Mouse (Mus musculus): ENCODE results near the gene Zswim8.

Gene Zswim8

DNA sequence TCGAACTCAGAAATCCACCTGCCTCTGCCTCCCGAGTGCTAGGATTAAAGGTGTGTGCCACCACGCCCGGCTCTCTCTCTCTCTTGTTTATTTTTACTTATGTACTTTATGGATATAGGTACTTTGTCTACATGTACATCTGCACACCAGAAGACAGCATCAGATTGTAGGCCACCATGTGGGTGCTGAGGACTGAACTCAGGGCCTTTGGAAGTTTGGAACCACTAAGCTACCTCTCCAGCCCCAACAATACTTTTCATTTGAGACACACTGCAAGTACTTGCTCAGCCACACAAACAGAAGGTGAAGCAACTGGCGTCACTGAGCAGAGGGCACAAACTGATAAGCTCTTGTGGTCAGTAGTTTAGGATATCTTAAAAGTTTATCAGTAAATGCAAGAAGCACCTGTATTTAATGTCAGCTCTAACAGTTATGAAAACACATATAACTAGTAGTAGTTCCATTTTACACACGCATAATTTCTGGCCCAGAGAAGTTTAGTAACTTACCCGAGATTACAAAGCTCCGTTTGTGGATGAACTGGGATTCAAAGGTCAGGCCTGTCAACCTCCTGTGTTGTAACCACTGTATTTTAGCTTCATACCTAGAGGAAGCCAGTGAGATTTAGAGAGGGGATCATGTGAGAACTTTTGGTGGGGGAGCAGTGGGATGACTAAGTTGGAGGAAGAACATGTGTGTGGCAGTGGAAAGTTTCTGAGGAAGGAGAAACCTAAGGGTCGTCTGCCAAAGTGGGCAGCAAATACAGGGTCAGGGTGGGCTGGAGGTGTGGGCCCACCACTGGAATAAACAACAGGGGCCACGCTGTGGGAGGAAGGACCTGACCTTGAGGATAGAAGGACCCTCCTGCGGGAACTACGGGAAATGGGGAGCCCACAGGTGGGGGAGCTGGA, 25.9 kb downstream of the Zswim8 start:
- DNase-seq (ENCODE audit: low read depth) = peak; percentile 68

DNA sequence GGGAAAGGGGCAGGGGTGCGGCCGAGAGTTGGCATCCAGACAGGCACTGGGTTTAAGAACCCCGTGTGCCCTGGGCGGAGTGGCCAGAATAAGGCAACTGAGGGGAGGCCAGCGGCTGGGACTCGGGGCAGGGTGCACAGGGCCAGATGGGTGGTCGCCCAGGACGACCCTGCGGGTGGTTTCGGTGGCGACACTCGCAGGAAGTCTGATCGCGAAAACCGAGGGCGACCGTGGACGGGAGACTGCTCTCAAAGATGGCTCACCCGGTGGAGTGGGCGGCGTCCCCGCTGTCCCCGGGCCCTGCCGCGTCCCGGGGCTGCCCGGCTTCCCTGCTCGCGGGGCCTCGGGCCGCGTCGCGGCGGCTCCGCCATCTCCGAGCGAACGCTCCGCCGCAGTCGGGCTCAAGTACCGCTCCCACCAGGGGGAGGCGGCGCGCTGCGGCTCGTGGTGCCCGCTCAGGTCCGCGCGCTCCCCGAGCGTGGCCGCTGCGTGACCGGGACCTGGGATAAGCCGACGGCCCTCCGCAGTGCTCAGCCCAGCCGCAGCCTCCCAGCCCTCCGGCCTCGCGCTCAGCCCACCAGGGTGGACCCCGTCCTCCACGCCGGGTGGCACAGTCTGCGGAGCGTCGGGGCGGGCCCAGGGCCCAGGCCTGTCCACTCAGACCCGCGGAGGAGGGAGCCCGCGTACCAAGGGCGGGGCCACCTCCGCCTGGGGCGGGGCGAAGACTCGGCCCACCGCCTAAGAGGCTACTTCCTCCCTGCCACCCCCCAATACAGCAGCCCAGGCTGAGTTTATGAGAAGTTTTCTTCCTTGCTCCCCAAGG, 26.8 kb downstream of the Zswim8 start, which contains the start of gene Ndst2:
Ndst2 (minus strand) TSS at position 611 of the 823 bp plus-strand sequence.
- peak; percentile 75 for DNase-seq (ENCODE audit: low read depth)

DNA sequence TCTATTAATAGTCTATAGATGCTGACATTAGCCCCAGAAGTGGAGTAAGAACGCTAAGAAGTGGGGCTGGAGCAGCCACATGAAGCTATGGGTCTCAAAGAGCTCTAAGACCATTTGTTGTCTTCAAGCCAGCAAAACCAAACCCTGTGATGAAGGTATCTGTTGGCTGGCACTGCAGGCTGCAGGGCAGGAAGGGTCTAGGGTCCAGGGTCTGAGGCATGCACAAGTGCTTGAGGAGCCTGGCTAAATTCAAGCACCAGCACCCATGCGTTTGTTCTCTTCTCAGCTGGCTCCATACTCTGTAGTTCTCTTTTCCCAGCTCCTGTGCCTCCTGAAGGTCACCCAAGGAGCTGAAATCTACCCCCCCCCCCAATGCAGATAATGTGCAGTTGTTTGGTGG, 27.7 kb downstream of the Zswim8 start:
- DNase-seq (ENCODE audit: low read depth) = no peak

DNA sequence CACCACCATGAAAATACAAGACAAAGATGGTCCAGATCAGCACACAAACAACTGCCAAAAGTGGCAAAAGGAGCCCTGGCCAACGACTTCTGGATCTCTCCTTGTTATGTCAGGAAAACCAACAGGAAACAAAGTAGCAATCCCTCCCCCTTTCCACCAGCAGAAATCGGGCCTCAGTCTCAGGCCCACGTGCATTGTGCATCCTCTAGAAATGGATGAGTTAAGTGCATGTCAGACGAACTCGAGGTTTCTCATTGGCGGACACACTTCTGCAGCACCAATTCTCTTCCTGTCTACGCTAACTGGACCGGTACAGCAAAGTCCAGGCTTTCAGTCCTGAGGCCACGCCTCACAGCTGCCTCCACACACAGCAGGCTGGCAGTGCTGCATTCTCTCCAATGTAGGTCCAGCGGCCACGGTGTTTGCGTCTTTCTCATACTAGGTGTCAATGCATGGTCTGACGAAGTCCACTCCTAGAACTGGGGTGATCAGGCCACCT, 28.6 kb downstream of the Zswim8 start:
- no peak for DNase-seq (ENCODE audit: low read depth)

DNA sequence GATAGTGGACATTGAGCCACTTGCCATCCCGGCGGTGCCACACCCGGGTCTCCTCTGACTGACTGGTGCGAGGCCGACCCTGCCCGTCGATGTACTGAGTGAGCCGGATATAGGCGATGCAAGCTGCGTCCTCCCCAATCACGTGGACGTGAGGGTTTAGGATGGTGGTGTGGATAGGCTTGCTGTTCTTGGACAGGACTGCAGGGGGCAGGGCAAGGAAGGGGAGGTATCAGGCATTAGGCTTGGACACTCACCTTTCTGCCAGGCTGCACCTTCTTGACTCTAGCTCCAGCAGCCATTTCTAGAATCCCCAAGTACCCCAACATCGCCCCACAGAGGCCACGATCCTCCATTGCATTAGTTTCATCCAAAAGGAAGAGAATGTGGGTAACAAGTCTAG, 30.0 kb downstream of the Zswim8 start:
- DNase-seq (ENCODE audit: low read depth) = peak; percentile 71

DNA sequence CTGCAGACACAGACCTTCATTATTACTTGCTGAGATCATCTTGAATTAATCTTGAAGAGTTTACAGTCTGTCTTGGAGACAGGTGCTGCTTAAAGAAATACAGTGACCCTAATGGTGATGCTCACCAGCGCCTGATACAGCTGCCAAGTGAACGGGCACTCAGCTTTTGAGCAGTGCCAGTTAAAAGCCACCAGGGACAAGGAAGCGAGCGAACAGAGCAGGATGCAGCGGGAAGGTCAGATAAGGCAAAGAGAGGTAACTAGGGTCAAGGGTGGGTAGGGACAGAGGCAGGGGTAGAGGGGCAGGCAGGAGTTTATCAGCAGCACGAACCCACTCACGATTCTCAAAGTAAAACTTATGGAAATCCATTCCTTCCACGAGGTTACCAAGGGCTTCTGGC, 31.2 kb downstream of the Zswim8 start:
- no peak for DNase-seq (ENCODE audit: low read depth)

DNA sequence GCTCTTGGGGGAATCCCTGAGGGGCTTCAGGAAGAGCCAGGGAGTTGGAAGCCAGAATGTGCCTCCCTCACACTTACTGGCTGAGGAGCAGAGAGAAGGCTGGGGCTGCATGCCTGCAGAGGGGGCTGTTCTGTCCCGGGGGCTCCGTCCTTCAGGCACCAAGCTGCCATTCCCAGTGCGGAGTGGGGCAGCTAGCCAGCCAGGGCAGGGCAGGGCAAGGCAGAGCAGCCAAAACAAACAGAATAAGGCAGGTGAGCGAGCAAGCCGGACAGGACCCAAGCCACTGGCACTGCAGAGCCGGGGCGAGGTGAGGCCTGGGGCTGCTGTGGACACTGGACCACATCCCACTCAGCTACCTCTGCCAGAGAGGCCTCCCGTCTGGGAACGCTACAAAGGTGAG, 33.9 kb downstream of the Zswim8 start:
- DNase-seq (ENCODE audit: low read depth) = no peak

DNA sequence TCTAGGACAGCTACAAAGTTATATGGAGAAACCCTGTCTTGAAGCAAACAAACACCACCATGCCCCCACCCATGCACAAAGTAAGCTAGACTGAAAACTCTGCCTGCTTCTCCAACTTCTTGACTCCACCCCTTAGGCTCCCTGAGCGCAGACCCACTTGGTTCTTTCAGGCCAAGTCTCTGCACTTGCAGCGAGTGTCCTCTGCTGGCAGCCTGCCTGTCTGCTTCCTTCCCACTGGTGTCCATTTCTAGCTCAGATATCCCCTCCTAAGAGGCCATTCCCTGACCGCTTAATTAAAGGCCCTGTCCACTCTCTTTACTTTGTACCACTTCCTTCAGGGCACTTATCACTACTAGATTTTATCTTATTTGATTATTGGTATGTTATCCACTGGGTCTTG, 36.3 kb downstream of the Zswim8 start:
- no peak for DNase-seq (ENCODE audit: low read depth)

DNA sequence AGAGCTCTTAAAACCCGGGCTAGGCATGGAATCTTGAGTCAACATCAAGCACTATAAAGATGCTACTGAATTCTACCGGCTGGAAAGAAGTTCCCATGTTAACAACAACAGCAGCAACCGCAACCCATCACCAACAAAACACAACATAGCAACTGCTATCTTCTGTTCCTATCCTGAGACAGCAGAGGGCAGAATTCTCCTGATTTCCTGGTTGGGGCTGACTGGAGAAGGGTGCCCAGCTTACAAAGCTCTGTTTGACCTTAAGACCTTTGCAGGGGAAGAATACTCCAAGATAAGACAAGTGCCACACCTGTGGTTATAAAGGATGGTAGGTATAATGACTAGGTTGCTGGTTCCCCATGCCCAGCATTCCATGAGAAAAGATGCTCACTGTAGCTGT, 39.6 kb downstream of the Zswim8 start:
- DNase-seq (ENCODE audit: low read depth) = no peak

DNA sequence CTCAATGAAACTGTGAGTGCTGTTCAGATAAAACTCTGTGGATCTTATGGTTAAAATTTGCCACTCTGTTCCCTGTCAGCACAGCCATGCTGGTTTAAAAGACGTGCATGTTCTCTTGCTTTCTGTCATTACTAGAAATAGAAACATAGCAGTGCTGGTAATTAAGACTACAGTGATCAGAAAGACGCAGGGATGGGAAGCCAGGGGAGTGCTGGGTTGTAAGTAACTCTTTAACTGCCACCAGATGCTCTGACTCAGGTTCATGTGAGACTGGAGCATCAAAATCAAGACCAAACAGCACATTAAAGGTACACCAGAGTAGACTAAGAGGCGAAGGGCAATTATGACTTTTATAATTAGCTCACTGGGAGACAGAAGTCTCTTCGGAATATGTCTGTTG, 41.0 kb downstream of the Zswim8 start:
- no peak for DNase-seq (ENCODE audit: low read depth)

DNA sequence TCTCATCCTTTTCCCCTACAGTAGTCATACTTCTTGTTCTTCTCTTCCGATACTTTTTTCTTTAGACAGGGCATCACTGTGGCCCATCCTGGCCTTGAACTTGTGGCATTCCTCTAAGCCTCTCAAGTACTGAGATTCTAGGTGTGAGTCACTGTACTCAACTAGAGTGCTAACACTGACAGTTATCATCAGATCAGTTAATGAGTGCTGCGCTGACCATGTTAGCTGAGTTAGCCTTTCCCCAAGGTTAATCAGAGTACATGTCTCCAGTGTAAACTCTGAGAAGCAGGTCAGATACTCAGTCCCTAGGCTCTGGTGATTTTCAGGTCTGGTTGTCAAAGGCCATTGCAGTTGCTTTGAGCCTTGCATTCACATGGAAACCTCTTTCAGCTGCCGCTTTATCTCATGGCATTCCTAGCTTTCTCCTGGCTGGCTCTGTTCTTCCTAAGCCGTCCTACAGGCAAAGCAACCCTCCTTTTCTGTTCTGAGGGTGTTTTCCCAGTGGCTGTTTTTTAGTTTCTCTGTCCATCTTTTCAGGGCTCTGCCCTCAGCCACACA, 42.2 kb downstream of the Zswim8 start:
- DNase-seq (ENCODE audit: low read depth) = no peak

DNA sequence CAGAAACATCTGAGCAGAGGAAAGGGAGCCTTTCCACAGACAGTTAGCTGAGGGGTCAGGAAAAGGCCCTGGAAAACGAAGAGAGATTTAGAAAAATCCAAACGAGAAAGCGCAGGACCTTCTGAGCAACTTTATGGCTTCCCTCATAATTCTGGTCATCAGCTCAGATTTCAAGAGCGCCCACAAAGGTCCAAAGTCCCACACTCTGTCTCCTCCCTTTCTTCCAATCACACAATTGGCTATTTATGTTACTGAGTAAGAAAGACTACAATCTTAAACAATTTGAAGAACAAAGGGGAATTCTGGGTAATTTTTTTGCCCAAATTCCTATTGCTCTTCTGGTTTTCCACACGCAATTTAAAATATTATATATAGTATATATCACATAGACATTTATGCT, 43.2 kb downstream of the Zswim8 start:
- DNase-seq (ENCODE audit: low read depth) = no peak

DNA sequence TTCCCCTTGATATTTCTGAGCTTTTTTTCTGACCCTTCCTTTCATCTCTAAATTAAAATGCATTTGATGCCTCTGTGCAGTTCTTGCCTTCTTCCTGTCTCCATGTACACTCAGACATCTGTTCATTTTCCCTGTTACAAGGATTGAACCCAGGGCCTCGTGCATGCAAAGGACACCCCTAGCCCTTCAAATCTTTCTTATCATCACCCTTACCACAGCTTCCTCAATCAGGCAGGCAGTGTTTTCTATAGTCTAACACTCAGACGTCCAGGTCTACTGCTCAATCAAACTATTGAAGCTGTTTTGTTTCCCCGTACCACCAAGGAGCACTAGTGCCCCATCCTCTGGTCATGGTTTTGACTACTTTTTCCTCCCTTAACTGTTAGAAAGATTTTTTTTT, 46.4 kb downstream of the Zswim8 start:
- no peak for DNase-seq (ENCODE audit: low read depth)

DNA sequence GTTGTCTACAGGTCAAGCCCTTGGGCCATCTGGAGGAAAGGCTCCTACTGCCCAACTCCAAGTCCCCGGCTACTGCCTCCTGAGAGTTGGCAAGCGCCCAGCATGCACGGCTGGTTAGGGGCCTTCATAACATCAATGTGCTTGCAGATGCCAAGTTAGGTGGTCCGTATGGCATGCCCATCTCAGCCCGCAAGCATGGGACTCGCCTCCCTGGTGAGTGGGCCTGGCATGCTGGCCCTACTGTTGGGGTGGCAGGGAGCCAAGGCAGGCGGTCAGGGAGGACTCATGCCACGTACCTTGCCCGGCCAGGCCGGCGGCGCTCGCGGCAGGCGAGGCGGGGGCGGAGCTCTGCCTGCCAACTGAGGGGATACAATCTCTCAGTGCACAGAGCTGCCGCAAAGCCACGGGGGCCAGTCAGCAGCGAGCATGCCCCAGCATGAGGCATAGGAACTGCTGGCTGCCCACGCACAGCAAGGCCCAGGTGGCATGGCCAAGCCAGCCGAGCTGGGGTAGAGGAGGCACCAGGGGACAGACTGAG, 50.1 kb downstream of the Zswim8 start:
- no peak for DNase-seq (ENCODE audit: low read depth)

DNA sequence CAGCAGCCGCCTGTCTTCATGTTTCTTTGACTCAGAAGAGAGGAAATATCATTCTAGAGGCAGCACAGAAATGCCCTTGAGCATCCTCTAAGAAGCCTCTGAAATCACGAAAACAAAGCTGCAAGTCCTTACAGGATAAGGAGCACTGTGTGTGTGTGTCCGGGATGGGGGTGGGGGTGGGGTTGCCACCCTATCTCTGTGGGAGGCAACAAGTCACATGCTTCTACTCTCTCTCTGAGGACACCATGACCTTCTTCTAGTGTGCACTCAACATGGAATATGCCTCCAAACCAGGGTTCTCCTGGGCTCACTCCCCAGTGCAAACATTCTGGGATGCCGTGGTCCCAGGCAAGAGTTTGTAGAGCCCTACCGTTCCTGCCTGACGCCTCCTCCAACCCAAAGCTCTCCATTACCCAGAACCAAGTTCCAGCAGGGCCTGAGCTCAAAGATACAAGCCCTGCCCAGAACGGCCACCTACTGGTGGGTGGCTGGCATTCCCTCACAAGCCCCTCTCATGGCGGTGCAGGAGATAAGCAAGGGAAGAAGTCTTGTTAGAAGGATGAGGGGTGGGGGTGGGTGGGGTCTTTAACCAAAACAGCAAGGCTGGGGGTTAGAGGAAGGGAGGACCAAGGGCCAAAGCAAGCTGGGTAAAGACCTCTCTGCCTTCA, 51.5 kb downstream of the Zswim8 start:
- DNase-seq (ENCODE audit: low read depth) = no peak

DNA sequence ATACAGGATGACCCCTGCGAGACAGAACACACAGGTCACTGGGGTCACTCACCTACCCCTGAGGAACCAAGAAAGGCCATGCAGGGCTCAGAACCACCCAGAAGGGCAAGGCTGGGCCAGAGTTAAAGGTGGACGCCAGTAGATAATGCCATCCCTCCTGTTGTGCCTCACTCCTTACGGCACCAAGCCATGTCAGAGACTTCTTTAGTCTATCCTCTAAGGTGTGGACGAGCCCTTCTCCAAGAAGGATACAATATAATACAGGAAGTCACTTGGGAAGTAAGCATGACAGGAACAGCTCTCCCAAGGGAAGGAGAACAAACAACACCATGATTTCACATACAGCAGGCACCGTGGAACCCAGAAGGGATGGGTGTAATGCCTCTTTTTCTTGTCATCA, 57.6 kb downstream of the Zswim8 start:
- DNase-seq (ENCODE audit: low read depth) = no peak

DNA sequence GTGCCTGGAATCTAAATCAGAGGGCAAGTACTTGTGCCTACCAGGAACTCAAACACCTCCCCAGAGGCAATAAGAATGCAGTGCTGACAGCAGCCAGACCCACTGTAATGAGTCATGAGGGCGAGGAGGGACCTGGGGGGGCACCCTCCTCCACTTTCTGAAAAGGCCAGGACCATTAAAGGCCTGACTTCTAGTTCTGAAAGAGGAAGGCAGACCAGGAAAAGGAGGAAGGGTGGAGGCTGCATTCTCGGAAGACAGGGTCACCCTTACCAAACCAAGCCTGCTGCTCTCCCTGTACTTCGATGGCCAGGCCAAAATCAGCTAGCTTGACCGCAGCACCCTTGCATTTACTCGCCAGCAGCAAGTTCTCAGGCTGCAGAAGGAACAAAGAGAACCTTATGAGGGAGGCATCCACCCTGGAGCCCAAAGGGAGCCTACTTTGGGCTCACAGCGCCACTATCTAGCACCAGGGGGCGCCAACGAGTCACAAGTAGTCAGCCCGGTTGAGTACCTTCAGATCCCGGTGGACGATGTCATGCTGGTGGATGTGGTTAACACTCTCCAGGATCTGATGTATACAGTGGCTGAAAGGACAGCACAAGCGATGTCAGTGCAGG, 58.4 kb downstream of the Zswim8 start:
- DNase-seq (ENCODE audit: low read depth) = peak; percentile 67

DNA sequence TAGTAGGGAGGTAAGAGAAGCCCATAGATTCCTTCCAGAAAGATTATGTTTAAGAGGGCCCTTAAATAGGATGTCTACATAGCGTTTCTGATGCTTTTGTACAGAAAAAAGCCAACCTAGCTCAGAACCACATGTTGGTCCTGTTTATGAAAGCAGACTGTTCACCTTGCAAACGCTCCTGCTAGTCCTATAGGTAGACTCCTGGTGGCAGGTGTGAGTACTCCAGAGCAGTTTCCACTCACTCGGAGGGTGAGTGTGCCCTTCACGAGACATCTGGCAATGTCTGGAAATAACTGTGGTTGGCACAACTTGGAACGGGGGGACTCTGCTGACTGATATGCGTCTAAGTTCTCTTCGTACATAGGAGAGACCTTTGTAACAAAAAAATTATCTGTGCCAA, 60.6 kb downstream of the Zswim8 start:
- no peak for DNase-seq (ENCODE audit: low read depth)

DNA sequence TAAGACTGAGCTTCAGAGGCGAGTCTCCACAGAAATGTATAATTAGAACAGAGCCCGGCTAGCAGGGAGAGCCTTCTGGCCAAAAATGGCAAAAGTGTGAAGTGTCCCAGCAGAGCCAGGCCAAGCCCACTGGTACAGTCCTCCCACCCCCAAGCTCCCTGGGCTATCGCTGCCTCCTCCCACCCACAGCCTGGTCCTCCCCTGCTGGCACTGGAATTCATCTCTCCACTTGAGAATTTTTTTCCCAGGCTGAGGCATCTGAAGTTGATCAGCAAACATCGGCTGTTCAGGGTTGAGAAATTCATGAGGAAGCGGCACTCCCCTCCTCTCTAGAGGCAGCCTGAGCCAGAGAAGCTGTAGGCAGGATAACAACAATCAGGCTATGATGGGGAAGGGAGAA, 61.2 kb downstream of the Zswim8 start:
- DNase-seq (ENCODE audit: low read depth) = no peak

DNA sequence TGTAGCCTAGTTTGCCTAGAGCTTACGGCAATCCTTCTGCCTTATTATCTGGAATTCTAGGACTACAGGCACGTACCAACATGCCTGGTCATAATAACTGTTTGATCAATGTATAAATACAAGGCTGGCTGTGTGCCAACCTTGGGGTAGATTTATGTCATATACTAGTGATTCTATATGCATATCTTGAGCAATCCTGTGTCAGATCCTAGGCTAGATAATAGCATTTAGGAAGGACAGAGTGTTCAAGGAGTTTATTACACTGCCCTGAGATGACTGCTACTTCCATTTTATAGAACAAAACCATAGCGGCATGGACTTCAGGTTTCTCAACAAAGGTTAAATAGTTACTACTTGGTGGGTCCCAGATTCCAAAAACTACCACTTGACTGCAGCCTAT, 64.6 kb downstream of the Zswim8 start:
- DNase-seq (ENCODE audit: low read depth) = no peak

DNA sequence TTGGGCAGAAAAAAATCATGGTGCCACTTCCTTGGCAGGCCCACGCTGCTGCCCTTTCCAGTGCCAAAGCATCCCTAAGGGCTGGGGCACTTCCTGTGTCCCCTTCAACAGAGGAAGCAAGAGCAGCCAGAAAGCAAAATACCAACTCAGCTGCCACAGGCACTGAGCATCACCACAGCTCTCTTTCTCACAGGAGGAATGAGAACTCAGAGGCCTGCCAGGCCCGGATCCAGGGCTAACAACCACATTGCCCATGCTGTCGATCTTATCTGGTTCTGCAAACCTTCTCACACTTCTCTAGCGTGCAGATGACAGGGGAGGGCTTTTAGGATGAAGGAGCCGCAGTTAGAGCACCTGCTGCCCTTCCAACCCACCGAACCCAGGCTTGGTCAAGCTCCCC, 65.5 kb downstream of the Zswim8 start:
- DNase-seq (ENCODE audit: low read depth) = no peak

Measured in c-Kit-positive CD71-positive TER-119-negative erythroid progenitor cells, embryonic 14.5 days (primary cell).